Mouse (Mus musculus) G1E (cell line): Measurements from ENCODE around the gene Mrps18c.

Experiments used
- CTCF ChIP-seq: IDR thresholded peaks from 2 replicates; pipeline ENCODE4 v1.5.1; 2012; ENCODE audit warnings: low read depth, low read length, inconsistent platforms, mixed read lengths
- GATA1 ChIP-seq: IDR thresholded peaks from 2 replicates; pipeline ENCODE4 v1.6.1; 2012; ENCODE audit warnings: borderline replicate concordance, low read length, inconsistent platforms, mixed read lengths
- GATA2 ChIP-seq: IDR thresholded peaks from 2 replicates; pipeline ENCODE4 v1.6.1; 2012; ENCODE audit warnings: low read depth, low read length, inconsistent platforms, borderline replicate concordance
- POLR2AphosphoS5 ChIP-seq: IDR thresholded peaks from 2 replicates; pipeline ENCODE4 v1.6.1; 2012; ENCODE audit warnings: low read depth, low read length, inconsistent platforms; ENCODE audit not compliant: insufficient replicate concordance
- TAL1 ChIP-seq: conservative IDR thresholded peaks from 2 replicates; pipeline ENCODE4 v1.6.1; 2012; ENCODE audit warnings: low read depth, low read length, inconsistent platforms, mixed read lengths

DNA sequence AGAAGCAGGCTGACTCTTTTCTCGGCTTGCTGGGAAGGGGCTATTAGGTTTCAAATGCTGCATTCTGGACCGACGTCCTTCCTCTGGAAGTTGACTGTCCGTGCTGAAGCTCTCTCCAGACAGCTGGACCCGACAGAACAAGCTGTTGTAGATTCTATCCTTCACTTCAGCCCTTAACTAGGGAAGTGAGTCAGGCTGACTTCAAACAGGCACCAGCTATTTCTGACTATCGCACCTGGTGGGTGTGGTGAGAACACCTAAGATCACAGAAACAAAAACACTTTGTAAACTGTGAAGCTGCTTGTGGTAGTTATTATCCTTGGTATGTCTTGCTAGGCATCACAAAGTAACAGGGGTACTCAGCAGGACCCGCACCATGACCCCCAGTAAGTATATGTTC is 28.1 kb downstream of the Mrps18c start:
- no peak for TF ChIP-seq TAL1
- TF ChIP-seq CTCF: no peak
- TF ChIP-seq GATA1: no peak
- TF ChIP-seq GATA2: no peak
- TF ChIP-seq POLR2AphosphoS5: no peak
